Mouse (Mus musculus) cortical plate, adult 2 months (tissue): ENCODE data around the gene Flrt1. TPM values are rescaled to one million over a fixed set of nuclear protein-coding genes. Genes with fewer than 3 reads are reported as not detected.

Experiments
- H3K27ac ChIP-seq: fragments of 200-500 bp; 2 replicates; pipeline ENCODE4 v1.5.1; 2012; ENCODE audit warnings: low read length, control low read depth, inconsistent platforms; ENCODE audit not compliant: insufficient read depth
- H3K4me1 ChIP-seq: fragments of 200-500 bp; 2 replicates; pipeline ENCODE4 v1.6.1; 2011; ENCODE audit warnings: low read length; ENCODE audit not compliant: control insufficient read depth, insufficient read depth
- H3K4me3 ChIP-seq: fragments of 200-500 bp; 2 replicates; pipeline ENCODE4 v1.5.1; 2011; ENCODE audit warnings: mild to moderate bottlenecking, low read length, control low read depth; ENCODE audit not compliant: insufficient read depth
- CTCF ChIP-seq: fragments of 200-500 bp; IDR thresholded peaks from 2 replicates; pipeline ENCODE4 v1.5.1; 2011; ENCODE audit warnings: mild to moderate bottlenecking, control low read depth, low read length; ENCODE audit not compliant: insufficient read depth; ENCODE audit errors: extremely low read depth
- POLR2A ChIP-seq: fragments of 200-500 bp; IDR thresholded peaks from 2 replicates; pipeline ENCODE4 v1.6.1; 2011; ENCODE audit warnings: mild to moderate bottlenecking, low read length, control low read depth; ENCODE audit not compliant: insufficient read depth; ENCODE audit errors: extremely low read depth
- polyA plus RNA-seq: library from polyadenylated mRNA; depleted of rRNA; stranded (reverse); fragments of >200 nt; gene quantifications from 2 replicates; pipeline ENCODE4 v1.2.3, GENCODE M21; 2012

Flrt1 gene
- polyA plus RNA-seq, 1 experiment = 9.2 TPM

DNA sequence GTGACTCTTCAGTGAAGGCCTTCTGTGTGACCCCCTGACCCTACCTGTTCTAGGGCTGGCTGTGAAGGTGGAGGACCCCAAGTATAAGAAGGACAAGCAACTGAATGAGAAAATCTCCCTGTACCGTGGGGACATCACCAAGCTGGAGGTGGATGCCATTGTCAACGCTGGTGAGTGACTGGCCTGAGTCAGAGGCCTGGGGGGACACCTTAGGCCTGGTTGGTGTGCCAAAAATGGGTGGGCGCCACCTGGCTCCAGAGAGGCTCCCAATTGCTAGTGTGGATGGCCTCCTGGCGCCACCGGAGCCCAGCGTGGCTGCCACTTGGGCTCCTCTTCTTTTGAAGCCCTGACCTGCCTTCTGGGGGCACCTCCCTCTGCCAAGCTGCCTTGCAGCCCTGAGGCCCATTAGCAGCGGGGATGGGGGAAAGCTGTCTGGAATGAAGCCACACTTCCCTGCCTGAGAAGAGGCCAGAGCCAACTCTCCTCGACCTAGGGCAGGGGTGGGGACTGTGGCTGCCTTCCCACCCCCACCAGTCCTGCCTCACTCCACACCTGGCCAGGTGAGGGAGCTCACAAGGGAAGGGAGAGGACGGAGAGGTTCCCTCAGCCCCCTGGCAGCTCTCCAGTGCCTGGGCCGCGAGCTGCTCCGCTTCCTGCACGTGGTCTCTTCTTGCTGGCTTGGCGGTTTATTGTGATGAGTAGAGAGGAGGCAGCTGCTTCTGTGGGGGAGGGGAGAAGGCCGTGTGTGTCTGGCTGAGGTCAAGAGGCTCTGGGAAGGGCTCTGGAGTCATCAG is 39.3 kb downstream of the Flrt1 start:
- Histone ChIP-seq H3K4me1 (no peaks in the 10 kb centered on the region), H3K27ac (no peak overlapping the region), H3K4me3 (no peak overlapping the region)
- no peak for TF ChIP-seq POLR2A
- TF ChIP-seq CTCF = no peak

DNA sequence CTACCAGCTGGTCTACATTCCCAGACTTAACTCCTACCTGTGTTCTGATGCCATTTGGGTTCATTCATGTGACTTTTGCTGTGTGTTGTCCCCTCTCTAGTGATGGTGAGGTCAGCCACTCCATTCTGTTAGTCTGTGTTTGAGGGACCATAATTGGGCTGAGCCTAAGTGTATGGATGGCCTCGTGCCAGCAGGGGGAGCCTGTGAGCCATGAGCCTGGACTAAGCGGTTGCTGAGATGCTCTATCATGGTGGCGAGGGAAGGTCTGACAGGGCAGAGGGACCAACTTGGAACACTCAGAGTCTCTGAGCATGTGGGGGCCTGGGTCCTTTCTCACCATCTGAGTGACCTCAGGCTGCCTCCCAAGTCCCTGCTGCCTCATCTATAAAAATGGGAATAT is 41.0 kb downstream of the Flrt1 start:
- TF ChIP-seq CTCF (peak; percentile 99), POLR2A (no peak)
- Histone ChIP-seq H3K4me1 (no peaks in the 10 kb centered on the region), H3K4me3 (no peak overlapping the region), H3K27ac (no peak overlapping the region)

DNA sequence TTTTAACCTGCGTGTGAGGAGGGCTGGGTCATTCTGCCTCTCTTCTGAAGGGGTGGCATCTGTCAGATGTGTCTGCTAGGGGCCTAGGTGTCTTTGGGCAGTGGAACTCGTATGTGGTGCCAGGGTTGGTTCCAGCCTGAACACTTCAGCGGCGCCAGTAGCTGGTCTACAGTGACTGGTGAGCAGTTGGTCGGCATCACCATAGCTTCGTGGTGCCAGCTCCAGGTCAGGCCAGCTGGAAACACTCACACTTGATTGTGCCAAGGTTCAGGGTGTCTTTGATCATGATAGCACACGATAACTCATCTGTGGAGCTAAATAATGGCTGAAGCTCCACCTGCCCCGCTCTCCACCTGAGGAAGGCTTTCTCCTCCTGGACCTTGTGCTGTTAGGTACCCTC is 42.6 kb downstream of the Flrt1 start:
- H3K4me1 ChIP-seq = no peaks in the 10 kb centered on the region
- no peak overlapping the region for H3K27ac ChIP-seq
- no peak overlapping the region for H3K4me3 ChIP-seq
- no peak for TF ChIP-seq POLR2A
- no peak for TF ChIP-seq CTCF

DNA sequence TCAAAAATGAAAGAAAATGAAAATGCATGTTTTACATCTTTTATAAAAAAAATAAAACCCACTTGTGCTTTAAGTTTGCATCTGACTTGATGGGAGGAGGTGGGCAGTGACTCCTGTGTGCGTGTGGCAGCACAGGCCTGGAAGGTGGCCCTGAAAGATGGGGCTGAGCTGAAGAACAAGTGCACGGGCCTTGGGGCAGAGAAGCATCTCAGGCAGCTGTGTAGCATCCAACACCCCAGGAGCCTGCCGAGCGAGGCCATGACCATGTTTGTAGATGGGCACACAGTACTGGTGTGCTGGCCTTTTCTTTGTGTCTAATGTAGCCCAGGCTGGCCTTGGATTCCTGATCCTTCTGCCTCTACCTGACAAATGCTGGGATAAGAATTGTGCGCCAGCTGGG is 43.4 kb downstream of the Flrt1 start:
- no peaks in the 10 kb centered on the region; the same call in 1 of the 2 replicates for H3K4me1 ChIP-seq

DNA sequence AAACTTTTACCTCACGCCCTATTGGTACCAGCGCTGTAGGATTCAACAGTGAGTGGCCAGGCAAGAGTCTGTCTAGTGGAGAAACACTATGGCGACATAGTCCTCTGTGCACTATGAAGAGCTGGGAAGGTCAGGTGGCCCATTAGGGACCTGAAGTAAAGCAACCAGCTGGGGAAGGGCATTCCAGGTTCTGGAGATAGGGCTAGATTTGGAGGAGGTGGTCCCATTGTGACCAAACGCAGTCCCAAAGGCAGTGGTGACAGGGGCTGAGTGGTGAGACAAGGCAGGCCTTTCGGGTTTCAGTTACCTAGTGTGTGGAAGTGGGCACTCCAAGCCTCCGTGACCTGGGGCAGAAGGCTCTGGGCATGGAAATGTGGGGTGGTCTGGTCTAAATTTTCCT is 47.0 kb downstream of the Flrt1 start:
- H3K4me3 ChIP-seq = no peak overlapping the region
- no peak overlapping the region for H3K27ac ChIP-seq
- no peaks in the 10 kb centered on the region; the same call in 1 of the 2 replicates for H3K4me1 ChIP-seq
- TF ChIP-seq CTCF = no peak
- TF ChIP-seq POLR2A = no peak

More for the DNA sequence above, 43.4 kb downstream of the Flrt1 start:
- no peak overlapping the region for H3K4me3 ChIP-seq
- TF ChIP-seq POLR2A = no peak
- no peak for TF ChIP-seq CTCF
- no peak overlapping the region for H3K27ac ChIP-seq

DNA sequence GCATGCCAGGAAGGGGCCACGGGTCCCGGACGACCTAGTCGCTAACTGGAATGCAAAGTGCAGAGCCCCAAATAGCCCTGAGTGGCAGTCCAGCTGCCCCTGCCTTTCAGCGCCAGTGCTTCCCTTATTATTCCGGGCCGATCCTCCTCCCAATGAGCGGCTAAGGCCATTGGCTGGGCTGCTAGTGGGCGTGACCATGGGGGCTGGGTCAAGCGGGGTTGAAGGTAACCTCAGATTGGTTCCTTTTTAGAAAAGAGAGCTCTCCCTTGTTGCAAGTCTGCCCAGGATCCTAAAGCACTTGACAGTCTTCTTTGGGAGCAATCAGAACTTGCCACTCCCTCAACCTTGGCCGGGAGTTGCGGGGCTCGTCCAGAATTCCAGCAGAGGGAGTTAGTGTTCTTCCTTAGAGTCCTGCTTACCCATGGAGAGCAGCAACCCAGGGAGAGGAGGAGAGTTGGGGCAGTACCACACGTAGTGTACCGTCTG is 47.8 kb downstream of the Flrt1 start:
- Histone ChIP-seq H3K27ac (no peak overlapping the region), H3K4me1 (no peaks in the 10 kb centered on the region; the same call in 1 of the 2 replicates), H3K4me3 (peak overlapping the region; percentile 31)
- TF ChIP-seq CTCF (peak; percentile 51), POLR2A (peak; percentile 55; the same call in 1 of the 2 replicates)

DNA sequence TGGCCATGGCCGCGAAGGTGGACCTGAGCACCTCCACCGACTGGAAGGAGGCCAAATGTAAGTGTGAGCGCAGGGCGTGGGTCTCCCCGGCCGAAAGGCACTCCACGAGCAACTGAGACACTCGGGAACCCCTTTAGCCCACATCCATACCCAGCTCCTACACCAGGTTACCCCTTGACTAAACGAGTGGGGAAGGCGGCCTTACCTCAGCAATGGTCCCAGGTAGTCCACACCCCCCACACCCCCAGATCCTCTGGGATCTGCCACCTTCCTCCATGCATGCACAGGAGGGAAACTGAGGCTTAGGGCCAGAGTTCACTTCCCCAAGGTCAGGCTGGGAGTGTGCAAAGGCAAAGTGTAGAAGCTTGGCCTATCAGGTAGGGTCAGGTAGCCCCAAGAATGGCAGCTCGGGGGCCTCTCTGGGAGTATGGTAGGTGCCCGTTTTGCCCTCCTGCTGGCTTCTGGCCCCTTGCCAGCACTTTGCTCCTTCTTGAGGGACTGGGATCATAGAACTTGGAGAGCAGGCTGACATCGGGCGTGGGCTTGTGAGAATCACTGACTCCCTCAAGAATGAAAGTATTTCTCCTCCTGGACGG is 48.3 kb downstream of the Flrt1 start:
- H3K4me1 ChIP-seq = no peaks in the 10 kb centered on the region; the same call in 1 of the 2 replicates
- H3K27ac ChIP-seq = no peak overlapping the region
- no peak for TF ChIP-seq POLR2A
- no peak for TF ChIP-seq CTCF
- peak overlapping the region; percentile 31 for H3K4me3 ChIP-seq

DNA sequence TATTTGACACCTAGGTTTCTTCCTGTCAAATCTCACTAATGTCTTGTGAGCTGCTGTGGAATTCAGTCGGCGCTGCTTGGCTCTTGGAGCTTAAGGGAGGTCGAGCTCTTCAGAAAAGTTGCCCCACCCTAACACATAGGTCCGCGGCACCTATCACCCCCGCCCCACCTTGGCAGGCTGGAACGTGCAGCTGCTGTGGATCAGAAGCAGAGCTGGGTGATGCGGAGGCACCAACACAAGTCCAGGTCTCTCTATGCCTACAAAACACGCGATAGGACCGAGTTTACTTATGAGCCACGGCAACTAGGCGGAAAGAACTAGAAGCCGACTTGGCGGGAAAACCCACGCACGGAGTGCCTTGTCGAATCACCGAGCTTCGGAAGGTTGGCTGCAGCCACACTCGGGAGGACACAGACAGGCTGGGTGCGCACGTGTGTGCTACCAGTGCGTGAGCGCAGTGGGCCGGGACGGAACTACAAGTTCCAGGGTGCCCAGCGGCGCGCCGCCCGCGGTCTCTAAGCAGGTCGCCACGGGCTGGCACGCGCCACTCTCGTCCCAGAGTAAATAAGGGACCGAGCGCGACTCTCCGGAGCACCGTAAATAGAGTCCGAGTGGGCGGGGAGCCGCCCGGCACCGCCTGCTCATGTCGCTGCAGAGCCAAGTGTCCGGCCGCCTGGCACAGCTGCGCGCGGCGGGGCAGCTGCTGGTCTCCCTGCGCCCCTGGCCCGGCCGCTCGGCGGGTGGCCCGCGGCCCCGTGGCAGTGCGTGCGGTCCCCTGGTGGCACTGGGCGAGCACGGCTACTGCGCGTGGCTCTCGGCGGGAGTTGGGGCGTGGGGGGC is 49.1 kb downstream of the Flrt1 start, which contains the start of gene Macrod1:
TSS of gene Macrod1 (plus strand) at position 563 of the 840 bp plus-strand sequence.
- no peaks in the 10 kb centered on the region; the same call in 1 of the 2 replicates for H3K4me1 ChIP-seq
- peak within 1 kb of the TSS; percentile 31 for H3K4me3 ChIP-seq
- no peak within 1 kb of the TSS for H3K27ac ChIP-seq
- TF ChIP-seq CTCF (no peak), POLR2A (no peak)

DNA sequence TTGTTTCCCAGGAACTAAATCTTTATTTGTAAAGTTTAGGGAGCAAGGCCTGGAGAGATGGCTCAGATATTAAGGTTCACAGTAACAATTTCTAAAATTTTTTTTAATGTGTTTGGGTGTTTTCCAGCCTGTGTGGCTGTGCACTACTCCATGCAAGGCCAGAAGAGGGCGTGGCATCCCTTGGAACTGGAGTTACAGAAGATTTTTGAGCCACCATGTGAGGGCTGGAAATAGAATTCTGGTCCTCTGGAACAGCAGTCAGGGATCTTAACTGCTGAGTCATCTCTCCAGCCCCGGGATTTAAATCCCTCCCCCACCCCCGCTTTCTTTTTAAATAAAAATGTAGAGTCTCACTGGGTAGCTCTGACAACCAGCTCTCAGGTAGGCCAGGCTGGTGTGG is 50.4 kb downstream of the Flrt1 start:
- Histone ChIP-seq H3K27ac (no peak overlapping the region), H3K4me3 (no peak overlapping the region), H3K4me1 (no peaks in the 10 kb centered on the region; the same call in 1 of the 2 replicates)
- TF ChIP-seq POLR2A (no peak), CTCF (no peak)
